Mouse (Mus musculus) embryonic facial prominence, embryonic 14.5 days (tissue): Measurements from ENCODE around the gene Grwd1. TPM values are rescaled to one million over a fixed set of nuclear protein-coding genes. Genes with fewer than 3 reads are reported as not detected.

ENCODE experiments used
- ATAC-seq: fragments of 200-750 bp; cut with Nextera tagmentation; 2 replicates; pipeline ENCODE4 v1.8.0; 2017; ENCODE audit warnings: low read depth, moderate number of reproducible peaks, moderate TSS enrichment
- DNase-seq: peaks from one replicate; pipeline ENCODE4 v3.0.0-alpha.2; 2015; ENCODE audit warnings: low spot score
- H3K27ac ChIP-seq: fragments of 300-500 bp; sonication (generic); replicated peaks from 2 replicates; pipeline ENCODE4 v1.5.1; 2014; ENCODE audit warnings: low read depth, mild to moderate bottlenecking, low read length, moderate library complexity
- H3K27me3 ChIP-seq: fragments of 300-500 bp; sonication (generic); replicated peaks from 2 replicates; pipeline ENCODE4 v1.6.1; 2014; ENCODE audit warnings: low read length; ENCODE audit not compliant: control insufficient read depth, insufficient read depth
- H3K36me3 ChIP-seq: fragments of 300-500 bp; sonication (generic); 2 replicates; pipeline ENCODE4 v1.6.1; 2014; ENCODE audit warnings: low read length, mixed read lengths; ENCODE audit not compliant: control insufficient read depth, insufficient read depth
- H3K4me1 ChIP-seq: fragments of 300-500 bp; sonication (generic); 2 replicates; pipeline ENCODE4 v1.6.1; 2014; ENCODE audit warnings: antibody characterized with exemption, low read length; ENCODE audit not compliant: control insufficient read depth, insufficient read depth
- H3K4me2 ChIP-seq: fragments of 300-500 bp; sonication (generic); 2 replicates; pipeline ENCODE4 v1.6.1; 2014; ENCODE audit warnings: low read depth, mild to moderate bottlenecking, low read length, moderate library complexity, mixed read lengths
- H3K4me3 ChIP-seq: fragments of 300-500 bp; sonication (generic); 2 replicates; pipeline ENCODE4 v1.5.1; 2014; ENCODE audit warnings: low read depth, mild to moderate bottlenecking, low read length
- H3K9ac ChIP-seq: fragments of 300-500 bp; sonication (generic); 2 replicates; pipeline ENCODE4 v1.6.1; 2014; ENCODE audit warnings: low read depth, mild to moderate bottlenecking, low read length, moderate library complexity, mixed read lengths
- H3K9me3 ChIP-seq: fragments of 300-500 bp; sonication (generic); 2 replicates; pipeline ENCODE4 v1.6.1; 2016; ENCODE audit warnings: low read length; ENCODE audit not compliant: control insufficient read depth
- WGBS: fragments of 180-500 bp; shearing (Covaris S2); extraction: QIAGEN DNeasy Blood & Tissue Kit; methylation state at CpG from one replicate; pipeline ENCODE4 v1.1.7; 2014; 5-methylcytosine and 5-hydroxymethylcytosine counted together
- polyA plus RNA-seq: library from polyadenylated mRNA; unstranded; fragments of >200 nt; fragmentation: Nextera tagmentation; extraction: Ambion mirVana; gene quantifications from 2 replicates; pipeline ENCODE4 v1.2.1, GENCODE M21; 2014

Gene Grwd1
- polyA plus RNA-seq, 1 experiment from 2014 or later = 53.9 TPM

DNA sequence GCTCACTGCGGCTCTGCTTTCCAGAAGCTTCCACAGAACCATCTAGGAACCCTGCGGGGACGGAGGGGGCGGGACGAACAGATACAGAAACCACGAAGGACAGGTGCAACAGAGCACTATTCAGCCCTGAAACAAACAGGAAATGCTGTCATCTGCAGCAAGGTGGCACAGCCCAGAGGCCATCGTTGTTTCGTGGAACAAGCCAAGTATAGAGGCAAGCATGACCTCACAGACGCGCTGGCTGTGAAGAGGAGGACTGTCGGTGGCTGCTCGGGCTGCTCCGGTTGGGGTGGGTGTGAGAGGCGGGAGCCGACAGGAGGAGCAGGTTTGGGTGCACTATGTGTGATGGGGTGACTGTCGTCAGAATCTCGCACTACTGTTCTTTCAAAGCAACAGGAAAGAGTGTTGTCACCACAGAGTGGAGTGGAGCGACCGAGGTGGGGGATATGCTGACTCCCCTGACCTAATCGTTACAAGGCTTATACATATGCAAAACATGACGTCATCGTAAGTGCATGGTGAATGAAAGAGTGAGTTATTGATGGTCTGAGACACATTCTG lies 51.6 kb downstream of the Grwd1 start:
- H3K4me2 ChIP-seq = peak overlapping the region; percentile 10; the same call in 1 of the 2 replicates

GRCm38 (mm10) chr7:45775237-45775636 lies 55.5 kb downstream of the Grwd1 start:
- no peak for ATAC-seq
- Histone ChIP-seq H3K27ac (no peak overlapping the region), H3K9ac (no peak overlapping the region), H3K36me3 (no peaks in the 10 kb centered on the region), H3K4me2 (no peak overlapping the region), H3K9me3 (no peaks in the 10 kb centered on the region), H3K4me1 (no peaks in the 10 kb centered on the region), H3K27me3 (no peaks in the 10 kb centered on the region), H3K4me3 (no peak overlapping the region)
- 81% methylated on average over 7 of the region's 7 CpGs for WGBS
- DNase-seq = no peak

More for the DNA sequence above, 51.6 kb downstream of the Grwd1 start:
- no peak overlapping the region for H3K9ac ChIP-seq
- no peaks in the 10 kb centered on the region for H3K27me3 ChIP-seq
- no peak for DNase-seq
- WGBS = 21% methylated on average over 22 of the region's 22 CpGs
- no peak for ATAC-seq
- H3K4me3 ChIP-seq = no peak overlapping the region
- no peaks in the 10 kb centered on the region for H3K36me3 ChIP-seq
- H3K9me3 ChIP-seq = no peaks in the 10 kb centered on the region
- H3K4me1 ChIP-seq = 0 out of 2 replicates have a peak, but pooled peaks cover 4% of the 10 kb centered on the region
- no peak overlapping the region for H3K27ac ChIP-seq

Other genes starting within 250 kb of the Grwd1 start
- gene Fgf21, start 215.5 kb downstream of the Grwd1 start, polyA plus RNA-seq = 0.45 and 1.0 TPM in 2 replicates
- 1.3 and 2.1 TPM in 2 replicates for gene Fut1, start 213.7 kb downstream of the Grwd1 start, polyA plus RNA-seq
- 0.19 and 0.30 TPM in 2 replicates for gene Izumo1, start 209.1 kb downstream of the Grwd1 start, polyA plus RNA-seq
- 10.4 and 11.1 TPM in 2 replicates for gene Rasip1, start 203.5 kb downstream of the Grwd1 start, polyA plus RNA-seq
- gene Mamstr, start 191.0 kb downstream of the Grwd1 start, polyA plus RNA-seq = 23.3 and 28.8 TPM in 2 replicates
- 1.9 and 2.2 TPM in 2 replicates for gene Fut2, start 164.6 kb downstream of the Grwd1 start, polyA plus RNA-seq
- gene Ntn5, start 146.9 kb downstream of the Grwd1 start, polyA plus RNA-seq = 3.4 and 3.7 TPM in 2 replicates
- gene Sec1, start 136.5 kb downstream of the Grwd1 start, polyA plus RNA-seq = 2.1 and 2.5 TPM in 2 replicates
- gene Car11, start 131.1 kb downstream of the Grwd1 start, polyA plus RNA-seq = 7.9 and 8.9 TPM in 2 replicates
- 3.4 and 4.7 TPM in 2 replicates for gene Dbp, start 125.9 kb downstream of the Grwd1 start, polyA plus RNA-seq
- gene Rpl18, start 115.5 kb downstream of the Grwd1 start, polyA plus RNA-seq = 1,174 and 1,204 TPM in 2 replicates
- 24.0 and 25.6 TPM in 2 replicates for gene Sphk2, start 112.9 kb downstream of the Grwd1 start, polyA plus RNA-seq
- 0.36 and 0.39 TPM in 2 replicates for gene Fam83e, start 109.7 kb downstream of the Grwd1 start, polyA plus RNA-seq
- gene Spaca4, start 105.1 kb downstream of the Grwd1 start, polyA plus RNA-seq = not detected in 2 replicates
- 0.67 and 1.5 TPM in 2 replicates for gene Lmtk3, start 47.2 kb downstream of the Grwd1 start, polyA plus RNA-seq
- gene Sult2b1, start 46.3 kb downstream of the Grwd1 start, polyA plus RNA-seq = 14.2 and 16.3 TPM in 2 replicates
- 96.4 and 106 TPM in 2 replicates for gene Cyth2, start 16.4 kb downstream of the Grwd1 start, polyA plus RNA-seq
- gene Kcnj14, start 6.2 kb downstream of the Grwd1 start, polyA plus RNA-seq = 1.4 and 2.2 TPM in 2 replicates
- gene Kdelr1, start 41.8 kb upstream of the Grwd1 start, polyA plus RNA-seq = 147 and 155 TPM in 2 replicates
- gene Grin2d, start 47.4 kb upstream of the Grwd1 start, polyA plus RNA-seq = 0.63 and 1.0 TPM in 2 replicates
- 0.68 and 0.87 TPM in 2 replicates for gene Syngr4, start 65.8 kb upstream of the Grwd1 start, polyA plus RNA-seq
- gene Tmem143, start 66.0 kb upstream of the Grwd1 start, polyA plus RNA-seq = 3.9 and 5.8 TPM in 2 replicates
- gene Emp3, start 90.5 kb upstream of the Grwd1 start, polyA plus RNA-seq = 298 and 316 TPM in 2 replicates
- gene Ccdc114, start 93.1 kb upstream of the Grwd1 start, polyA plus RNA-seq = 3.7 and 5.0 TPM in 2 replicates
- 0.39 and 0.64 TPM in 2 replicates for gene Abcc6, start 199.4 kb upstream of the Grwd1 start, polyA plus RNA-seq
- 25.7 and 27.8 TPM in 2 replicates for gene Nomo1, start 202.8 kb upstream of the Grwd1 start, polyA plus RNA-seq